Comparison of ENCODE assay signal across 8 mouse cellular contexts in the genomic region with DNA sequence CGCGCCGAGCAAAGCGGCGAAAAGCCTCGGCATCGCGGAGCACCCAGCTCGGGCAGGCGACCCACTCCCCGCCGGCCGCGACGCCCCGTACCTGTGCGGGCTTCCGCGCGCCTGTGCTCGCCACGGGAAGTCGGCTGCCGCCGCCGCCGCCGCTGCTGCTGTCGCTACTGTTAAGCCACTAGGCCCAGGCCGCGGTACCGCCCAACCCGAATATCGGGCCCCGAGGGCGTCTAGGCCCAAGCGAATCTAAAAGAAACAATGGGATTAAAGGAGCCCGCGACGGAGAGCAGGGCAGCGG. TPM values are rescaled to one million over a fixed set of nuclear protein-coding genes. Genes with fewer than 3 reads are reported as not detected.
DNase-seq lines count a peak whose midpoint lies in the region; ATAC-seq and TF ChIP-seq lines count a peak whose summit lies in the region.

No protein-coding gene starts in this region.

- peaks cover 3% of the 10 kb centered on the region for H3K4me1 ChIP-seq in thymus, adult 2 months (replicated peaks; ENCODE audit: control insufficient read depth, insufficient read depth, low read length)
- peaks cover 41% of the 10 kb centered on the region for H3K4me1 ChIP-seq in liver, embryonic 13.5 days (replicated peaks)

- H3K9ac ChIP-seq in liver, embryonic 13.5 days = peak overlapping the region; percentile 100

- intact Hi-C loops in gastrocnemius, adult 2 months (cut with DNase I) = loop anchor here (2.0 to 5.0 kb wide), 3 partner anchors 17 to 99 kb away; partner anchors contain the start of gene Phf20

- no peak for DNase-seq in gastrocnemius, adult 2 months
- no peak for DNase-seq in gastrocnemius, adult 18-20 months (ENCODE audit: low spot score)
- no peak for DNase-seq in thymus, adult 2 months
- DNase-seq in thymus, postnatal 0 days (ENCODE audit: low spot score) = no peak
- DNase-seq in liver, embryonic 13.5 days = no peak
- DNase-seq in embryo, embryonic 11 days = no peak
- DNase-seq in right cerebral cortex, adult 2 months (ENCODE audit: low spot score in 2 of 2) = no peak
- no peak for DNase-seq in embryo, embryonic 10.5 days (ENCODE audit: low spot score)

- H3K4me2 ChIP-seq in liver, embryonic 13.5 days = peak overlapping the region; percentile 90

- peak overlapping the region; percentile 96 for H3K27ac ChIP-seq in gastrocnemius, adult 2 months
- peak overlapping the region; percentile 76 for H3K27ac ChIP-seq in thymus, adult 2 months (ENCODE audit: control insufficient read depth, insufficient read depth, low read length)
- H3K27ac ChIP-seq in liver, embryonic 13.5 days = peak overlapping the region; percentile 98

- no peak for TF ChIP-seq CTCF in gastrocnemius, adult 2 months (IDR thresholded peaks at IDR 0.05)
- TF ChIP-seq CTCF in thymus, adult 2 months (IDR thresholded peaks at IDR 0.05; ENCODE audit: borderline replicate concordance, control insufficient read depth, extremely low read depth, insufficient read depth, low read length, poor library complexity) = no peak

- WGBS in thymus, adult 2 months = under 1% methylated on average over 37 of the region's 41 CpGs
- whole genome bisulfite sequencing in liver, embryonic 13.5 days (ENCODE audit: insufficient replicate concordance) = 0% methylated on average over 38 of the region's 41 CpGs

- ATAC-seq in liver, embryonic 13.5 days (ENCODE audit: low read depth) = peak; percentile 22

- no peaks in the 10 kb centered on the region for H3K9me3 ChIP-seq in liver, embryonic 13.5 days (replicated peaks)

- peaks cover 36% of the 10 kb centered on the region for H3K36me3 ChIP-seq in thymus, adult 2 months (ENCODE audit: control insufficient read depth, insufficient read depth, low read length)
- H3K36me3 ChIP-seq in liver, embryonic 13.5 days = peaks cover 37% of the 10 kb centered on the region

- peak overlapping the region; percentile 94 for H3K4me3 ChIP-seq in gastrocnemius, adult 2 months
- peak overlapping the region; percentile 92 for H3K4me3 ChIP-seq in thymus, adult 2 months (ENCODE audit: control insufficient read depth, insufficient read depth, low read length)
- H3K4me3 ChIP-seq in liver, embryonic 13.5 days (replicated peaks) = peak overlapping the region; percentile 100

- H3K27me3 ChIP-seq in thymus, adult 2 months (ENCODE audit: control insufficient read depth, insufficient read depth, low read length) = no peaks in the 10 kb centered on the region
- H3K27me3 ChIP-seq in liver, embryonic 13.5 days = no peaks in the 10 kb centered on the region

- no peak for TF ChIP-seq POLR2A in thymus, adult 2 months (IDR thresholded peaks at IDR 0.05; ENCODE audit: control insufficient read depth, extremely low read depth, insufficient read depth, low read length, poor library complexity)

RNA-seq across cellular contexts. Expression of gene Rbm39, which starts 0.3 kb away (rescaled TPM):
- total RNA-seq in gastrocnemius, adult 2 months (2021) = 100 to 1,000 TPM; 119 TPM
- total RNA-seq in gastrocnemius, adult 18-20 months (2021) = 100 to 1,000 TPM in 1 of 2 experiments, 10 to 100 TPM in 1; 89.8 to 104 TPM
- 145 and 182 TPM in 2 replicates for polyA plus RNA-seq in thymus, adult 2 months (2012; rRNA removed)
- polyA plus RNA-seq in thymus, postnatal 0 days (2015; fragmentation: Nextera tagmentation; extraction: Ambion mirVana) = 783 and 898 TPM in 2 replicates
- 276 and 316 TPM in 2 replicates for polyA plus RNA-seq in liver, embryonic 13.5 days (2015; fragmentation: Nextera tagmentation; extraction: Ambion mirVana)

RNA-seq across cellular contexts. Expression of gene Phf20, which starts 16.5 kb away (rescaled TPM):
- 10 to 100 TPM; 30.8 to 31.4 TPM for total RNA-seq in gastrocnemius, adult 2 months (2021)
- total RNA-seq in gastrocnemius, adult 18-20 months (2021) = 10 to 100 TPM; 30.0 to 32.8 TPM
- 23.1 and 25.2 TPM in 2 replicates for polyA plus RNA-seq in thymus, adult 2 months (2012; rRNA removed)
- 56.7 and 62.7 TPM in 2 replicates for polyA plus RNA-seq in thymus, postnatal 0 days (2015; fragmentation: Nextera tagmentation; extraction: Ambion mirVana)
- polyA plus RNA-seq in liver, embryonic 13.5 days (2015; fragmentation: Nextera tagmentation; extraction: Ambion mirVana) = 16.5 and 19.8 TPM in 2 replicates

RNA-seq across cellular contexts. Expression of gene Nfs1, which starts 35.8 kb away (rescaled TPM):
- 10 to 100 TPM; 75.3 to 83.5 TPM for total RNA-seq in gastrocnemius, adult 2 months (2021)
- total RNA-seq in gastrocnemius, adult 18-20 months (2021) = 10 to 100 TPM; 75.7 to 77.7 TPM
- polyA plus RNA-seq in thymus, adult 2 months (2012; rRNA removed) = 52.7 and 53.8 TPM in 2 replicates
- 51.4 and 51.5 TPM in 2 replicates for polyA plus RNA-seq in thymus, postnatal 0 days (2015; fragmentation: Nextera tagmentation; extraction: Ambion mirVana)
- polyA plus RNA-seq in liver, embryonic 13.5 days (2015; fragmentation: Nextera tagmentation; extraction: Ambion mirVana) = 65.0 and 70.9 TPM in 2 replicates

RNA-seq across cellular contexts. Expression of gene Romo1, which starts 35.9 kb away (rescaled TPM):
- total RNA-seq in gastrocnemius, adult 2 months (2021) = 100 to 1,000 TPM; 187 to 259 TPM
- total RNA-seq in gastrocnemius, adult 18-20 months (2021) = 100 to 1,000 TPM; 246 to 250 TPM
- 214 and 241 TPM in 2 replicates for polyA plus RNA-seq in thymus, adult 2 months (2012; rRNA removed)
- polyA plus RNA-seq in thymus, postnatal 0 days (2015; fragmentation: Nextera tagmentation; extraction: Ambion mirVana) = 490 and 536 TPM in 2 replicates
- 254 and 270 TPM in 2 replicates for polyA plus RNA-seq in liver, embryonic 13.5 days (2015; fragmentation: Nextera tagmentation; extraction: Ambion mirVana)

RNA-seq across cellular contexts. Expression of gene Gm28036, which starts 52.9 kb away (rescaled TPM):
- total RNA-seq in gastrocnemius, adult 2 months (2021) = 1 to 10 TPM; 3.8 to 4.3 TPM
- total RNA-seq in gastrocnemius, adult 18-20 months (2021) = 1 to 10 TPM; 3.0 to 5.8 TPM
- polyA plus RNA-seq in thymus, adult 2 months (2012; rRNA removed) = 7.1 and 7.5 TPM in 2 replicates
- polyA plus RNA-seq in thymus, postnatal 0 days (2015; fragmentation: Nextera tagmentation; extraction: Ambion mirVana) = 13.8 and 14.9 TPM in 2 replicates
- polyA plus RNA-seq in liver, embryonic 13.5 days (2015; fragmentation: Nextera tagmentation; extraction: Ambion mirVana) = 7.4 and 8.8 TPM in 2 replicates
